Mouse (Mus musculus) spleen, adult 12 weeks (tissue): Measurements from ENCODE around the gene Agbl2.
"Not testable (repeated sequence)": the region's sequence is repeated elsewhere in the genome, so short reads cannot be mapped to it uniquely, and the experiment has no call there.

Experiments
- DNase-seq: peaks from one replicate; pipeline ENCODE4 v3.0.0; 2022; ENCODE audit warnings: low spot score

Agbl2 gene

DNA sequence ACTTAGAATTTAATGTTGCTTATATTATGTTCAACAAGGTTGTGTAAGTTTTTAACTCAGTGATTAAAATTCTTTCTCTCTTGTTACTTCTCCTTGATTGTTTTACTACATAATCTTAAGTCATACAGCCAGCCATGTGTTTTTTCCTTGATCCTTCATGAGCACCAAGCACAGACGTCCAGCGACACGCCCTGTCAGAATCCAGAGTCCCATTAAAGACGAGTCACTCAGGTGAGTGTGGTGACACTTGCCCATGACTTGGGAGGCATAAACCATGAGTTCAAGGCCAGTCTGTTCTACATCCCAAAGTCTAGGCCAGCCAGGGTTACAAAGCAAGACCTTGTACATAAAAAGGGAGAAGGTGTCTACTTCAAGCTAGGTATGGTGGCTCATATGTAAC lies 33.6 kb downstream of the Agbl2 start:
- DNase-seq = no peak

DNA sequence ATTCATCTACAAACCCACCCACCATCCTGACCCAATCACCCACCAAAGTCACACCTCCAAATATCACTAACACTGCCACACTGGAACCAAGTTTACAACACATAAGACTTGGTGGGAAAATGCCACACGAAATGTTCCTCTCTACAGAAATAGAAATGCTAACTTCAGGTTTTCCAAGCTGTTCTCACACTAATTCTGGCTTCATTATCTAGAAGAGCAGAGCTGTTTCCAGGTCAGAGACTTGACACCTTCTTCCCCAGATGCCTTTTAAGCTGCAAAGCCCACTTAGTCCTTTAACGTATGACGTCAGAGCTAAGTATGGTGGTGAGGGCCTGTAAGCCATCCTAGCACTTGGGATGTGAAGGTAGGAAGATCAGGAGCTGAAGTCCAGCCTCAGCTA lies 36.2 kb downstream of the Agbl2 start:
- DNase-seq = no peak

DNA sequence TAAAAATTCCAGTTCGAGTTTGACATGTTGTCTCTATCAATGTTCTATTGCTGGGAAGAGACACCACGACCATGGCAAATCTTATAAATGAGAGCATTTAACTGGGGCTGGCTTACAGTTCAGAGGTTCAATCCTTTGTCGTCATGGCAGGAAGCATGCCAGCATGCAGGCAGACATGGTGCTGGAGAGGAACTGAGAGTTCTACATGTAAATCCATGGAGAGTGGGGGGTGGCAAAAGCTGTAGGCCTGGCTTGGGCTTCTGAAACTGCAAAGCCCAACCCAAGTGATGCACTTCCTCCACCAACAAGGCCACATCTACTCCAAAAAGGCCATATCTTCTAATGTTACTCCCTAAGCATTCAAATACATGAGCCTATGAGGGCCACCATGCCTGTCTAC lies 38.4 kb downstream of the Agbl2 start:
- no peak for DNase-seq

DNA sequence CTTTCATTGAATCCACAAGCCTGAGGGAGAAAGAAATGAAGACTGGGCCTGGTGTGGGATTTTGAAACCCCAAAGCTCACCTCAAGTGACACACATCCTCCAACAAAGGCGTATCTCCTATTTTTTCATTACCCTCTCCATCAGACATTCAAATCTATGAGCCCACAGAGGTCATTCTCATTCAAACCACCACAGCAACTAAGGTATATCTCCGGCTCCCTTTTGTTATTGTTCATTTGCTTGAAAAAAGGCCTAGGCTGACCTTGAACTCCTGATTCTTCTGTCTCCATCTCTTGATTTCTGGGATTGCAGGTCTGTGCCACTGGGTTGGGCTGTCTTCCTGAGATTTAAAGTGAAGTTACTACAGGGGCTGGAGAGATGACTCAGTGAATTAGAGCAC lies 40.5 kb downstream of the Agbl2 start:
- no peak for DNase-seq

DNA sequence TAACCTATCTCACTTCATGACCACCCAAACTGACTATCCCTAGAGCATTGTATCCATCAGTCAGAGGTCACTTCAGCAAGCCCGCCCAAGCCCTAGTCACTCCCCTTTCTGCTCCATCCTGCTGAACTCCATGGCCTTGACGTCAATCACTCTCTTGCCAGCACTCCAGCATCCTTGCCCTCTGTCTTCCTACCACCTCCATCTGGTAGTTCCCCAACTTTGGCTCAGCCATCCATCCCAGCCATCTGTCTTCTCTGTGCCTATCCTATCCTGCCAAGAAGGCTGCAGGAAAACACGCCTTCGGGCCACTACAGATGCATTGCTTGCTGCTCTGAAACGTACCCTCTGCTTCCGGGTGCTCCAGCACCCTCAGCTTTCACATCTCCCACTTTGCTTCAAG lies 41.3 kb downstream of the Agbl2 start:
- no peak for DNase-seq

DNA sequence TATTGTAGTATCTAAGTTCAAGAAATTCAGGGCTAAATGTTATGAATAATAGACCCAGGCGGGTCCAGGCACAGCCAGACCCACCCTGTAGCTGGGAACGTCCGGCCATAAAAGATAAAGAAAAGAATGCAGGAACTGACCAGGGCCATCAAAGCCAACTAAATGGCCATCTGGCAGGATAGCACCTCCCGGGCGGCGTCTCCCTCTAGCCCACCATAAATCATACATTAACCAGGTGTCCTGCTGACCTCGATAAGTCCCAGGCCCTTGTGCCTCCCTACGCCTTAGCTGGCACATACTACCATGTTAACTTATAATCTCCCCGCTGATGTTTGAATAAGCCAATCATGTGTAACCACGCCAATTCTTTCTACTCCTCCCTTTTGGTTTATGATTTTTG lies 42.0 kb downstream of the Agbl2 start:
- DNase-seq = not testable (repeated sequence)

DNA sequence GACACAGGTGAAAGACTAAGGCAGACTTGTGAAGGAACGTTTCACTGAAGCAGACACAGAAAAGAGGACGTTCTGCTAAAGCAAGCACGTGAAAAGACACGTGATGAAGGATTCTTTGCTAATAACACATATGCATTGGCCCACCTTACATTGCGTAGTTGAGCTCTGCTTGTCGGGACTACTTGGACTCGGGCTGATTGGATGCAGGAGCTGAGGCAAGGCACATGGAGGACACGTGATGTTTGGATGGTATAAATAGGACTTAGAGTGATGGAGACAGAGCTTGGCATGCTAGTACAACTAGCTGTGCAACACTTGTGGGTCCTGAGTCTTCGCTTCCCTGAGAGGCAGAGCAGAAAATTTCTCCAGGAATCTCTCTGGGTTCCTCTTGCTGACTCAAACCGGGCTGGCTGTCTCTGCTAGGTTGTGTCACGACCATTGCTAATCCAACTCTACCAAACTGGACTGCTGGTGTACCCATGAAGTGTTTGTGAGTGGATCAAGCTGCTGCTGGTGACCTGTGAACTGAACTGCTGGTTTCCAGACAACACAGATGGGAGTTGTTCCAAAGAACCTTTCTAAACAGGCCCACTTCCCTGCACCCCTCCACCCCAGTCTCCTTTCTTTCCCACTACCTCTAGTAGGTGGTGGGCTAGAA lies 43.1 kb downstream of the Agbl2 start:
- no peak for DNase-seq

DNA sequence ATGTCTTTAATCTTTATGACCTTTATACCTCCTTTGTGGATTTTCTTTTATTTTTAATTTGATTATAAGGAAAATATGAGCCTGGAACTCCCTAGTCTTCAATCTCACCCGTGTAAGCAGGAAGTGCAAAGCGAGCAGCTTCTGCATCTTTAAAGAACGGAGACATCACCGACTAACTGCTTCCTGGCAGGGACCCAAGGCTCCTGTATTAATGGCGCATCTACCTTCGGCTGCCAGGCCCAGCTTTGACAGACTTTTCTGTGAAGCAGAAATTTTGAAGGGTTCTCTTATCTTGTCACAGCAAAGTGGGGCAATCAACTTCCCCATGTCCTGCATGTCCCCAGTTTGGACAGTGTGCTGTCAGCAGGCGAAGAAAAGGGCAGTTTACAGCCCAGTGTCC lies 46.2 kb downstream of the Agbl2 start:
- no peak for DNase-seq

DNA sequence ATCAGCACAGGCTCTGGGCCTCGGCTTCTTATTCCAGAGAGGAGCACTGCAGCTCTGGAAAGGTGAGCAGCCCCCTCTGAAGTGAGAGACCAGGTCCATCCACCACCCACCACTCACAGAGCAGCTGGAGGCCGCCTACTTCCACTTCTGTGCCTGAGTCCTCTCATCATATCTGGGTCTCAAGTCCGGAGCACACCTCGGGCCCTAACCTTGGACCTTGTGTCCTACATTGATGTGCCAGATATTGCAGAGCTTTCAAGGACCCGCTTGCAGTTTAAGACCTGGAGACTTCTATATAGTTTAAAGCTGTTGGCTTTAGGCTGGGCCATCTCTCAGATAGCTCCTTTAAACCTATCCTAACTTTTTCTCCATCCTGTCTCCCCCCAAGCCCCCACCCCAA lies 51.0 kb downstream of the Agbl2 start:
- DNase-seq = no peak

DNA sequence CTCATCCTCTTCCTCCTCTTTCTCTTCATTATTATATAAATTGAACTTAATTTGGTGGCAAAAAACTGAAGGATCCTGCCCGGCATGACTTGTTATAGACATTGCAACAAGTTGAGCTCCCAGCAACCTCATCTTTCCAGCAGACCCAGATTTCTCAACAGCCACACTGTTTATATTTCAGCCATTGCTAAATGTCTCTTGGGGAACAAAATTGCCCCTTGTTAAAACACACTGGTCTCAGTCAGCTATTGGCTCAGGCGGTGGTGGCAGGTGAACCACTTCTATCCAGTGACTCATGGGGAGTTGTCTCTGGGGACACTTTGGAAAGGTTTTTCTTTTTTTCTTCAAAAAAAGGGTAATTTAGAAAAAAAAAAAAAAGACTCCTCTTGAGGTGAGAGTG lies 56.1 kb downstream of the Agbl2 start:
- DNase-seq = no peak

DNA sequence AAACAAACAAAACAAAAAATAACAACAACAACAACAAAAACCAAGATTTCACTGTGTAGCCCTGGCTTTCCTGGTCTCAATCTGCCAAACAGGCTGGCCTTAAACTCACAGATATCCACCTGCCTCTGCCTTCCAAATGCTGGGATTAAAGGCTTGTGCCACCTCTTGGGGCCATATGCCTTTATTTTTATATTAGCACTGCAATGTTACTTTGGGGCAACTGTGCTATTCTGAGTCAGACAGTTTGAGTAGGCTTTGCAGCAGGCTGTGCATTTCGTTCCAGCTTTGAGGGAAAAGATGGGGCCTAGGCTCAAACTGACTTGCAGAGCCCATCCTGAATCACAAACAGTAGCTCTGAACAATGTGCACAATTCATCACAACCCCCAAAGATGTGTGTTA lies 61.1 kb downstream of the Agbl2 start:
- DNase-seq = no peak

DNA sequence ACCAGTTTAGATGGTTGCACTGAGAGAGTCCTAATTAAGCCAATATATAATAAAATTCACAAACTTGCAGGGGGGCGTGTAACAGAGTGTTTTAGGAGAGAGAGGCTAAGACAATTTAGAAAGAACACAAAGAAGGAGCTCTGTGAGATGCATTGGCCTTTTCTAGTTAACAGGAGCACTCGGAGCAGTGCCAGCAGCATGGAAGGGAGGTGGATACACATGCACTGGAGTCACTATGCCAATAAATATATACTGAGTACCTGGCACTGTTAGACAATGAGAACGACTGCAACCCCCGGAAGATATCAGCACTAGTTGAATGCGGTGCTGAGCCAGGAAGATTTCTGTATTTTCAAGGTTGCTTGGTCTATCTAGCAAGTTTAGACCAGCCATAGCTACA lies 61.7 kb downstream of the Agbl2 start:
- no peak for DNase-seq

DNA sequence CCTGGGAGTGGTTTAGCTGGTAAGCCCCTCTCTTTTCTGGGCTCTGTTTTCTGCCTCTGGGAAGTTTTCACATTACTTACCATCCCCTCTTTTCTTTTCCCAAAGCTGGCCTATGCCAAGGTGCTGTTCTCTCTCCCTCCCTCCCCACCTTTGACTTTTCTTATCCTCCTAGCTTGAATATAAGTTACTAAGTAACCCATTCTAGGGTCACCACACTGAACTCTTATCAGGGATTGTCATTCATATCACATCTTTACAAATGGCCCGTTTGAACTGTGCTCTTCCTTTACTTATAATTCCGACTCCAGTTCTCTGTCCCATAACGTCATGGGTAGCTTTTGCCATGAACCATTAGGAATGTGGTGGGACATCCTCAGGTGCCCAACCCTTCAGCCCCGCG lies 62.7 kb downstream of the Agbl2 start:
- DNase-seq = no peak

DNA sequence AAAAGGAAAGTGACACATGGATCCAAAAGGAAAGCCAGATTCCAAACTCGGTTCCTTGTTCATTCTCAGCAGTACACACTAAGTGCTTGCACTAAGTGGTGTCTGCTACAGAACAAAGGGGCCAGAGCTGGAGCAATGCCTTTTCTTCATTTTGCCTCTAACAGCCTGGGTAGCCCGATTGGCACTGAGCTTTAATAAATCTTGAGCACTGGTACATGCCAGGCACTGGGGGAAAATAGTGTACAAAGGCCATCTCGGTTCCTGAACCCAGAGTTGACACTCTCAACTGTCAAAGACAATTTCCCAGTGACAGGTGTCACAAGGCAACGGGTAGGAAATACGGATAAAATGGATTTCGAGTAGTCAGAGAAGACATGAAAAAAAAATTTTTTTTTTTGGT lies 63.6 kb downstream of the Agbl2 start:
- no peak for DNase-seq

DNA sequence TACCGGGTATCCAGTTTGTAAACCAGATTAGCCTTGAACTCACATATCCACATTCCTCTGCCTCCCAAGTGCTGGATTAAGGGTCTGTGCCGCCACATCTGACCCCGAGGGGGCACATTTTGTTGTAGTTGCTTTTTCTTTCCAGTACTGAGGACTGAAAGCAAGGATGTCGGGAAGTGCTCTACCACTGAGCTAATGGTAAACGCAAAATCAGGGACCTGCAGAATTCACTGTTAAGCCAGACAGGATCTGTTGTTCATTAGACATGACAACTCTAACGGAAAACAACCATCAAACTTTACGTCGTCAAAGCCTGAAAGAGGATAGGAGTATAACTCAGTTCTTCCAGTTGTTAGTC lies 64.0 kb downstream of the Agbl2 start:
- DNase-seq = no peak

DNA sequence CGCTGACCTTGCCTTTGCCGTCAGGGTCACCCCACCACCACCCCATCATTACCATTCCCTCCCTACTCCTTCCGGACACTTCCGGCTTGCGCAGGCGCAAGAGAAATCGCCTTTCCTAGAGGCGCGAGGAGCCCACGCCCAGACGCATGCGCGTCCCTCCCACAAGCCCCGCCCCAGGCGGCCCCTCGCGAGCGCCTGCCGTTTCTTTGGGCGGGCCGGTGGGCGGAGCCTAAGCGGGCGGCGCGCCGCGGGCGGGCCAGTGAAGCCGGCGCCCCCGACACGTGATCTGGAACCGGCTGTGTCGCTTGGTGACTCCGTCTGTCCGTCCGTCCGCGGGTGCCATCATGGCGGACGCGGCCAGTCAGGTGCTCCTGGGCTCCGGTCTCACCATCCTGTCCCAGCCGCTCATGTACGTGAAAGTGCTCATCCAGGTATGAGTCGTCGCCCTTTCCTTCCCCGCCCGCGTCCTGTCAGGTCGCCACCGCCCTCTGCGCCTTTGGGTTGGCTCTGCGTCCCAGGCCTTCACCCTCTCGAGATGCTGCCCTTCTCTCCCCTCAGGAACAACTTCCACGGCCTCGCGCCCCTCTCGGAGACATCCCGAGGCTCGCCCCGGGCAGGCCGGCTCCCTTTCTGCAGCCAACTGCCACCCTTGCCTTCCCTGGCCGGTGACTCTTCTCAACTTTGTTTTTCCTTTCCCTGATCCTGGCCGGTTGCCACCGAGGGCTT lies 64.6 kb downstream of the Agbl2 start, which contains the start of gene Mtch2:
TSS of gene Mtch2 (plus strand) at position 201 of the 726 bp plus-strand sequence.
- DNase-seq = peak; percentile 99

DNA sequence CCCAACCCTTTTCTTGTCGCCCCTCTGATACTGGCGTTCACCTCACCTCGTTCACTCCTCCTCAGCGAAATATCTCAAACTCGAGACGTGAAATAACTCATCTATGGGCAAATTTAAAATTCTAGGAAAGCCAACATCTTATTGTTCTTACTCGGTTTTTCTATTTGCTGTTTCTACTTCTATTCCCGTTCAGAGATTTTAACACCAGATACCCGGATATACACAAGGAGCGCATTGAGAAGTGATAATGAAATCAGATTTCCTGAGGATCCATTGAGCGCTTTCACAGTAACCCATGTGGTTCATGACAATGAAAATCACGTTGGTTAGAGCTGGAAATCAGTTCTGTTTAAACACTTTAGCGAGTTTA lies 65.1 kb downstream of the Agbl2 start:
- DNase-seq = no peak

DNA sequence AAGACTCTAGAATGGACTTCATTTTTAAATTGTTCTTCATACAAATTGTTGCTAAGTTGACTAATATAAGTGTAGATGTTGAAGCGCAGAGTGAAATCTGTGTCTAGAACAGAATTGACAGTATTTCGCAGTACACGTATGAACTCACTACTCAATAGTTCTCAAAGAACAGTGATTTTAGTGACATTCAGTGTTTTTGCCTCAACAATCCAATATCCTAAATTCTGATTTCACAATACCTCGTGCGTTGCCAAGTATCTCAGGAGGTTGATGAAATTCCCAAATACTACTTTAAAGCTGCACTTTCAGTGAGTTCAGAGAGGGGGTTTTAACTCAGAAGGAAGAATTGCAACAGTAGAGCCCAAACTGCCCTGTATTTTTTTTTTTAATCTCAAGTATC lies 65.8 kb downstream of the Agbl2 start:
- DNase-seq = no peak

DNA sequence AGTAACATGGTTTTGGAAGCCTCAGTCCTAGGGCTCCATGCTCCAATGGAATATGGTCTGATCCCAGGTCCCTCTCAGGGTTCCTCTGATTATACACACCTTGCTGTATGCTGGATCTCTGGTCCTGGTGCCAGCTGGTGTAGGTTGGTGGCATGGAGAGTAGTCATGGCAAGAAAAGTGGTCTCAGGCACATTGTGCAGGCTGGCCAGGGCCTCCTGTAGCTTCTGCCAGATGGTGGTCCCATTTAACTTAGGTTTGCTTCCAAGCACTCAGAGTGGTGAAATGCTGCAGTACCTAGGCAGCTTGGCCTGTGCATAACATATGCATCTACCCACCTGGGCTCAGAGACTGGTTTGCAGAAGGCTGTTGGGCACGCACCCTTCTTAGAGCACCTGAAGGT lies 67.9 kb downstream of the Agbl2 start:
- no peak for DNase-seq

DNA sequence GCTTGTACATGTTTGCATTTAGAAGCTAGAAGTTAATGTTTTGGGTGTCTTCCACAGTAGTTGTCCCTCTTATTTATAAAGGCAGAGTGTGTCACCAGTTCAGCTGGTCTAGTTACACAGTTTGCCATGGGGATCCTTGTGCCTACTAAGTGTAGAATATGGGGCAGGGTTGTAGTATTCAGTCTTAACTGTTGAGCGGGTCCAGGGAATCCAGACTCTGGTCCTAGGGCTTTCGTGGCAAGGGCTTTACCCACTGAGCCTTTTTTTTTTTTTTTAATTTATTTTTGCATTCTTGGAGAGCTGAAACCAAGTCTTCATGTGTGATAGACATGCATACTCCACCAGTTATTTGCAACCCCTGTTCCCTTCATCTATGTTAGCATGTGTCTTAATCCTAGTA lies 79.0 kb downstream of the Agbl2 start:
- DNase-seq = no peak

DNA sequence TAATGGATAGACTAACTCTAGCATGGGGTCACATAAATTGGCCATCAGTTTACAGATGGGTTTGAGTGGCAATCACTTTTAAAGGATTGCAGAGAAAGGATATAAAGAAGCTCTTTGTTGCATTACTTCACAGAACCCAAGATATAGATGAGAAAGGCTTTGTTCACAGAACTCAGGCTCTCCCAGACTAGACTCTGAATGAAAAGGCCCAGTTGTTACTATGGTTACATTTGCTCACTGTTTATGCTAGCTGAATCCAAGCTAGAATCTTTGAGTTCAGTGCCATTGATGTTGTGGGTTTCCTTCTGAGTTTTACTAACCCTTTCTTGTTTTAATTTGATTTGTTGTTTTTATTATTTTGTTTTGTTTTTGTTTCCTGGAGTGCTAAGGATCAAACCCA lies 81.7 kb downstream of the Agbl2 start:
- DNase-seq = no peak

DNA sequence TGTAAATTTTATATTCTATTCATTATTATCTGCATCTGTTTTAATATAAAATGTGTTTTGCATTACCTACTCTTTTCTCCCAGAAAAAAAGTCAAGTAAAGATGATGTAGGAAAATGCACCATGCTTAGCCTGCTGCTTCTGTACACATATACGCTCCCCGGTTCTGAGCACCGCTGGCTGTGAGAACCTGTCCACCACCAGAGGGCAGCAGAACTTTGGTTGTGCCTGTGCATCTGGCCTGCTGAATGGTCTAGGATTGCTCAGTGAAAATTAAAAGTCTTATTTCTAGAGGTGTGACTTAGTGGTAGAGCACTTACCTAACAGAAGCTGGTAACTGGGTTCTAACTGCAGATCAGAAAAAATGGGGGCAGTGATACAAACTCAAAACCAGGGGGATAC lies 84.0 kb downstream of the Agbl2 start:
- peak; percentile 62 for DNase-seq

DNA sequence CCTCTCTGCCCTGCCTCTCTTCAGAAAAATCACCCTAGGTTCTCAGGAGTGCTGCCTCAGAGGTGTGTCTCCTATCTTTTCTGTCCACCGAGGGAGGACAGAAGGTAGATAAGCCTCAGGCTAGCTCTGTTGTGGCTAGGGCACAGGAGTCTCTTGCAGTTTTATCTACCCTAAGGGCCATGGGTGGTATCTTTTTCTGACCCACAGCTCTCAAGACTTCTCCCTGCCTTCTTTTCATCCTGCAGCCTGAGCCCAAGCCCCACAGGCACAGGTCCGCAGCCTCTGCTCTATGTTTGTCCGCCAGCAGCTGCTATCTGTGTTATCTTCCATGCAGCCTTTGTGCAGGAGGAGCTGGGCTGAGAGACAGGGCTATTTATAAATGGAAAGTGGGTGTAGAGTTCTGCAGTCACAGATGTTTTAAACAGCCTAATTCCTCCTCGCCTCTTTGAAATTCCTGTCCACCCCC lies 87.6 kb downstream of the Agbl2 start:
- peak; percentile 21 for DNase-seq
